Mouse (Mus musculus) hindbrain, postnatal 0 days (tissue): ENCODE data around the gene Dab2ip. TPM values are rescaled to one million over a fixed set of nuclear protein-coding genes. Genes with fewer than 3 reads are reported as not detected.

Experiments
- ATAC-seq: fragments of 200-750 bp; cut with Nextera tagmentation; 2 replicates; pipeline ENCODE4 v1.8.0; 2017; ENCODE audit warnings: mild to moderate bottlenecking, moderate TSS enrichment, moderate library complexity
- DNase-seq: peaks from one replicate; pipeline ENCODE4 v3.0.0-alpha.2; 2015; ENCODE audit warnings: low spot score
- H3K27ac ChIP-seq: fragments of 300-500 bp; sonication (generic); 2 replicates; pipeline ENCODE4 v1.5.1; 2014; ENCODE audit warnings: mild to moderate bottlenecking
- H3K27me3 ChIP-seq: fragments of 300-500 bp; sonication (generic); 2 replicates; pipeline ENCODE4 v1.6.1; 2014; ENCODE audit warnings: low read length, mixed read lengths; ENCODE audit not compliant: insufficient read depth
- H3K36me3 ChIP-seq: fragments of 300-500 bp; sonication (generic); 2 replicates; pipeline ENCODE4 v1.6.1; 2014; ENCODE audit warnings: low read length, mixed read lengths; ENCODE audit not compliant: insufficient read depth
- H3K4me1 ChIP-seq: fragments of 300-500 bp; sonication (generic); 2 replicates; pipeline ENCODE4 v1.6.1; 2014; ENCODE audit warnings: antibody characterized with exemption, low read length, mixed read lengths; ENCODE audit not compliant: insufficient read depth
- H3K4me2 ChIP-seq: fragments of 300-500 bp; sonication (generic); 2 replicates; pipeline ENCODE4 v1.6.1; 2014; ENCODE audit warnings: low read depth, mild to moderate bottlenecking, low read length, moderate library complexity, mixed read lengths
- H3K4me3 ChIP-seq: fragments of 300-500 bp; sonication (generic); 2 replicates; pipeline ENCODE4 v1.5.1; 2014; ENCODE audit warnings: low read length
- H3K9ac ChIP-seq: fragments of 300-500 bp; sonication (generic); replicated peaks from 2 replicates; pipeline ENCODE4 v1.6.1; 2014; ENCODE audit warnings: mild to moderate bottlenecking, low read length, moderate library complexity, mixed read lengths
- H3K9me3 ChIP-seq: fragments of 300-500 bp; sonication (generic); 2 replicates; pipeline ENCODE4 v1.6.1; 2016; ENCODE audit warnings: low read length, mixed read lengths
- CTCF ChIP-seq: IDR thresholded peaks from 2 replicates; pipeline ENCODE4 v1.5.1; 2016; ENCODE audit warnings: antibody characterized with exemption, control low read depth, low read depth
- WGBS: fragments of 180-500 bp; shearing (Covaris S2); extraction: QIAGEN DNeasy Blood & Tissue Kit; methylation state at CpG from one replicate; pipeline ENCODE4 v1.1.7; 2014; 5-methylcytosine and 5-hydroxymethylcytosine counted together
- polyA plus RNA-seq: library from polyadenylated mRNA; unstranded; fragments of >200 nt; fragmentation: Nextera tagmentation; extraction: Ambion mirVana; gene quantifications from 2 replicates; pipeline ENCODE4 v1.2.1, GENCODE M21; 2015
- total RNA-seq: library from RNA; depleted of rRNA; stranded (reverse); fragments of >200 nt; gene quantifications from 2 replicates; pipeline ENCODE4 v1.2.3, GENCODE M21; 2014

Dab2ip gene
- total and polyA plus RNA-seq, 2 experiments from 2014 or later: 64.5 to 161 TPM

- Histone ChIP-seq H3K4me1 (peaks cover 18% of the 10 kb centered on the region; the same call in 1 of the 2 replicates), H3K4me3 (peak overlapping the region; percentile 42), H3K36me3 (no peaks in the 10 kb centered on the region), H3K27ac (no peak overlapping the region), H3K27me3 (peaks cover 13% of the 10 kb centered on the region; the same call in 1 of the 2 replicates), H3K9ac (peak overlapping the region; percentile 51; the same call in 1 of the 2 replicates), H3K9me3 (no peaks in the 10 kb centered on the region), H3K4me2 (peak overlapping the region; percentile 86)
- DNase-seq (peak; percentile 43), ATAC-seq (peak; percentile 53; the same call in 1 of the 2 replicates)
- WGBS: under 1% methylated on average over 32 of the region's 46 CpGs
- TF ChIP-seq CTCF: no peak
Measured at GRCm38 (mm10) chr2:35582341-35582941, 24.4 kb downstream of the Dab2ip start.

GRCm38 (mm10) chr2:35583406-35583805 lies 25.3 kb downstream of the Dab2ip start:
- Histone ChIP-seq H3K4me2 (peak overlapping the region; percentile 86), H3K4me3 (no peak overlapping the region), H3K4me1 (peaks cover 26% of the 10 kb centered on the region), H3K9ac (no peak overlapping the region), H3K9me3 (no peaks in the 10 kb centered on the region), H3K27me3 (peaks cover 13% of the 10 kb centered on the region; the same call in 1 of the 2 replicates), H3K27ac (no peak overlapping the region), H3K36me3 (no peaks in the 10 kb centered on the region)
- DNase-seq: no peak
- TF ChIP-seq CTCF: no peak
- no peak for ATAC-seq
- 62% methylated on average over 5 of the region's 5 CpGs for WGBS

- Histone ChIP-seq H3K4me3 (no peak overlapping the region), H3K9ac (no peak overlapping the region), H3K36me3 (no peaks in the 10 kb centered on the region), H3K9me3 (no peaks in the 10 kb centered on the region), H3K27me3 (peaks cover 13% of the 10 kb centered on the region; the same call in 1 of the 2 replicates), H3K27ac (no peak overlapping the region), H3K4me2 (no peak overlapping the region), H3K4me1 (peaks cover 26% of the 10 kb centered on the region)
- ATAC-seq: no peak
- DNase-seq: no peak
- no peak for TF ChIP-seq CTCF
- 94% methylated on average over 3 of the region's 3 CpGs for WGBS
Measured at GRCm38 (mm10) chr2:35584011-35584410, 25.9 kb downstream of the Dab2ip start.

DNA sequence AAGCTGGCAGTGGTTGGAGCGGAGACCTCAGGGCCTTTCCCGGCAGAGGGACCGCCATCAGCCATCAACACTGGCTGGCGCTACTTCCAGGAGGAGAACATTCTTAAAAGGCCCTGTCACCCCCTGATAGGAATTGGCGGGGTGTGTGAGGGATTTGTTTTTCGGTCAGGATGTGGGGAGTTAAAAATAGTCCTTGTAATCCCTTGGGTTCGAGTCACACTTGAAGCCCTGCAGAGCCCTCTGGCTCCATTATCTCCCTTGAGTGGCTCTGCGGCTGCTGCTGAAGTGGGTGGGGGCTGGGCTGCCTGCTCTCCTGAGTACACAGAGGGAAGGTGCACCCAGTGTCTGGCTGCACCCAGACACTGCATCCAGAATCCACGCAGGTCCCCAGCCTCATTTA lies 30.3 kb downstream of the Dab2ip start:
- no peak overlapping the region for H3K9ac ChIP-seq
- TF ChIP-seq CTCF: no peak
- no peak overlapping the region for H3K4me2 ChIP-seq
- H3K4me3 ChIP-seq: no peak overlapping the region
- H3K4me1 ChIP-seq: peaks cover 8% of the 10 kb centered on the region; the same call in 1 of the 2 replicates
- no peaks in the 10 kb centered on the region for H3K36me3 ChIP-seq
- 38% methylated on average over 9 of the region's 9 CpGs for WGBS
- no peaks in the 10 kb centered on the region for H3K27me3 ChIP-seq
- ATAC-seq: no peak
- DNase-seq: no peak
- H3K9me3 ChIP-seq: no peaks in the 10 kb centered on the region
- H3K27ac ChIP-seq: no peak overlapping the region

DNA sequence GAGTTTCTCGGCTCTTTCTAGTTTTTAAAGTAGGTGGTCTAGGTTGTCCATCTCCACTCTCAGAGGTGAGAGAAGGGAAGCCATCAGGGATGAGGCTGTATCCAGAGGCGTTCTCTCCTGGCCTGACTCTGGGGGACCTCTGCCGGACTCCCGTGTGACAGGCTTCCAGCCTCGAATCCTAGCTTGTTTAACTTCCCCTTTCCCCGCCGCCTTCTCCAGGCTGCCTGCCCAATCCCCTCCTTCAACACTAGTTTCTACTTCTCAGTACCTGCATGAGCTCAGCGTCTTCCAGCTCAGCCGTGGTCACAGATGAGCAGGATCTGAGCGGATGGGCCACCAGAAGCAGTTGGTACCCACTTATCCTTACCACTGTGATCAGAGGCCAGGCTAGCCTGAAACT lies 31.3 kb downstream of the Dab2ip start:
- H3K27me3 ChIP-seq: no peaks in the 10 kb centered on the region
- no peaks in the 10 kb centered on the region for H3K9me3 ChIP-seq
- H3K9ac ChIP-seq: no peak overlapping the region
- no peaks in the 10 kb centered on the region for H3K36me3 ChIP-seq
- no peak overlapping the region for H3K4me3 ChIP-seq
- H3K4me1 ChIP-seq: peaks cover 8% of the 10 kb centered on the region
- H3K27ac ChIP-seq: no peak overlapping the region
- H3K4me2 ChIP-seq: no peak overlapping the region
- ATAC-seq: no peak
- TF ChIP-seq CTCF: no peak
- WGBS: 74% methylated on average over 10 of the region's 10 CpGs
- no peak for DNase-seq

DNA sequence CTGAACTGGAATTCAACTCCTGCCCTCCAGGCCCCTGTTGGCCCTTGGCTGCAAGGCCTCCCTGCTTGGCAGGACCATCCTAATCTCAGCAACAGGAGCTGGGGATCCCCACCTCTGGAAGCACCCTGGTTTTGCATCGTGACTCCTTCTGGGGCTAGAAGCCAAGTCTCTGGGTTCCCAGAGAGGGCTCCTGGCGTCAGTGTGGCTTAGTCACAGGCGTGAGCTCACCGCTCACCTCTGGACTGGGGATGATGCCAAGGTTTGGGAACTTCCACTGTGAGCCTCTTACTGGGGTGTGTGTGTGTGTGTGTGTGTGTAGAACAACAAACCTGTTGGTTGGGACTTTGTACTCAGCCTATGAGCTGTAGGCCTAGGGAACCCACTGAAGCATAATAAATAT lies 31.7 kb downstream of the Dab2ip start:
- H3K4me1 ChIP-seq: peaks cover 8% of the 10 kb centered on the region
- no peaks in the 10 kb centered on the region for H3K9me3 ChIP-seq
- no peak overlapping the region for H3K9ac ChIP-seq
- 65% methylated on average over 4 of the region's 4 CpGs for WGBS
- H3K27ac ChIP-seq: no peak overlapping the region
- no peaks in the 10 kb centered on the region for H3K36me3 ChIP-seq
- H3K4me2 ChIP-seq: no peak overlapping the region
- no peak for DNase-seq
- H3K4me3 ChIP-seq: no peak overlapping the region
- H3K27me3 ChIP-seq: no peaks in the 10 kb centered on the region
- ATAC-seq: no peak
- no peak for TF ChIP-seq CTCF

DNA sequence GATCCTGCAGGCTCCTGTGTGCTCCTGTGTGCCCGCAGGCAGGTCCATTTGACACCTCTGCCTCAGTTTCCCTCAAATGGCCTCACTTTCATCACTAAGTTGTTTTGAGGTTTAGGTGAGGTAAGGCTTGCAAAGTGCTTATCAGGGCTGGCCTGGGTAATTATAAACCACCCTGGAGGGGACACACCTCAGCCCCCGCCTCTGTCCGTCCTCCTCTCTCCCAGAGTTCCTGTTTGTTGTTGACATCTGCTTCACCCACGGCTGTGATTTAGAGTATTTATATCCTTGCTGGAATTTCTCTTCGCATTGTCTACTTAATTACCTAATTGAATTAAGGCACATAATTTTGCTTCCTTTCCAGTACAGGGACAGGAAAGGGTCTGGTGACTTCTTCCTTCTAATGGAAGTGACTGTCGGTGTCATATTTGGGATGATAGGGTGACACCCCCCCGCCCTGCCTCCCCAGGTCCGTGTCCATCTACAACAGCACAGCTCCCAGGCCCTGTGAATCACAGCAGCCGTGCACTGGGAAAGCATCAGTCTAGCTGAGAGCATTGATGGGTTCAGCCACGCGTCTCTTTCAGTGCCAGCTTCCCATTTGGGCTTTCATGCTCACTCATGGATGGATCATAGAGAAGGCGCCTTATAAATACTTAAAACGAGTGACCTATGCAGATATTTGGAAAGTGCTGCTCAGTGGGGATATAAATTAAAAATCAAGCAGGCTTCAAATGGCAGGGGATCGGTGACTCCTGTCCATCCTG lies 34.1 kb downstream of the Dab2ip start:
- 64% methylated on average over 14 of the region's 14 CpGs for WGBS

More for the DNA sequence above, 34.1 kb downstream of the Dab2ip start:
- TF ChIP-seq CTCF: no peak
- Histone ChIP-seq H3K36me3 (no peaks in the 10 kb centered on the region), H3K9me3 (no peaks in the 10 kb centered on the region), H3K9ac (no peak overlapping the region), H3K4me2 (no peak overlapping the region), H3K27ac (no peak overlapping the region), H3K4me3 (no peak overlapping the region), H3K4me1 (peaks cover 8% of the 10 kb centered on the region), H3K27me3 (no peaks in the 10 kb centered on the region)
- ATAC-seq (no peak), DNase-seq (no peak)
